Mouse (Mus musculus) stomach, embryonic 16.5 days (tissue): ENCODE data around the gene Trim12a. TPM values are rescaled to one million over a fixed set of nuclear protein-coding genes. Genes with fewer than 3 reads are reported as not detected.
A peak's percentile ranks its signal among the peaks of the same experiment; 100 is the strongest.
"Not testable (repeated sequence)": the region's sequence is repeated elsewhere in the genome, so short reads cannot be mapped to it uniquely, and the experiment has no call there.

Source experiments
- ATAC-seq: fragments of 200-750 bp; cut with Nextera tagmentation; 2 replicates; pipeline ENCODE4 v1.8.0; 2017; ENCODE audit warnings: moderate number of reproducible peaks, moderate TSS enrichment; ENCODE audit not compliant: insufficient read depth, low FRiP score
- H3K27ac ChIP-seq: fragments of 300-500 bp; sonication (generic); 2 replicates; pipeline ENCODE4 v1.5.1; 2014; ENCODE audit warnings: low read length
- H3K27me3 ChIP-seq: fragments of 300-500 bp; sonication (generic); 2 replicates; pipeline ENCODE4 v1.6.1; 2014; ENCODE audit warnings: low read length, control low read depth, mixed read lengths; ENCODE audit not compliant: control insufficient read depth, insufficient read depth
- H3K36me3 ChIP-seq: fragments of 300-500 bp; sonication (generic); 2 replicates; pipeline ENCODE4 v1.6.1; 2014; ENCODE audit warnings: low read length; ENCODE audit not compliant: control insufficient read depth, insufficient read depth
- H3K4me1 ChIP-seq: fragments of 300-500 bp; sonication (generic); 2 replicates; pipeline ENCODE4 v1.6.1; 2014; ENCODE audit warnings: low read length, control low read depth, mixed read lengths; ENCODE audit not compliant: control insufficient read depth, insufficient read depth
- H3K4me2 ChIP-seq: fragments of 300-500 bp; sonication (generic); 2 replicates; pipeline ENCODE4 v1.6.1; 2014; ENCODE audit warnings: low read depth, low read length, mixed read lengths
- H3K4me3 ChIP-seq: fragments of 300-500 bp; sonication (generic); replicated peaks from 2 replicates; pipeline ENCODE4 v1.5.1; 2014; ENCODE audit warnings: mild to moderate bottlenecking, low read length
- H3K9ac ChIP-seq: fragments of 300-500 bp; sonication (generic); 2 replicates; pipeline ENCODE4 v1.6.1; 2014; ENCODE audit warnings: low read length
- H3K9me3 ChIP-seq: fragments of 300-500 bp; sonication (generic); replicated peaks from 2 replicates; pipeline ENCODE4 v1.6.1; 2016; ENCODE audit warnings: low read length, control low read depth; ENCODE audit not compliant: control insufficient read depth
- WGBS: fragments of 180-500 bp; shearing (Covaris S2); extraction: QIAGEN DNeasy Blood & Tissue Kit; methylation state at CpG from one replicate; pipeline ENCODE4 v1.1.7; 2014; 5-methylcytosine and 5-hydroxymethylcytosine counted together
- polyA plus RNA-seq: library from polyadenylated mRNA; unstranded; fragments of >200 nt; fragmentation: Nextera tagmentation; extraction: Ambion mirVana; gene quantifications from 2 replicates; pipeline ENCODE4 v1.2.1, GENCODE M21; 2015

Trim12a gene
- polyA plus RNA-seq = 5.3 and 6.1 TPM in 2 replicates

DNA sequence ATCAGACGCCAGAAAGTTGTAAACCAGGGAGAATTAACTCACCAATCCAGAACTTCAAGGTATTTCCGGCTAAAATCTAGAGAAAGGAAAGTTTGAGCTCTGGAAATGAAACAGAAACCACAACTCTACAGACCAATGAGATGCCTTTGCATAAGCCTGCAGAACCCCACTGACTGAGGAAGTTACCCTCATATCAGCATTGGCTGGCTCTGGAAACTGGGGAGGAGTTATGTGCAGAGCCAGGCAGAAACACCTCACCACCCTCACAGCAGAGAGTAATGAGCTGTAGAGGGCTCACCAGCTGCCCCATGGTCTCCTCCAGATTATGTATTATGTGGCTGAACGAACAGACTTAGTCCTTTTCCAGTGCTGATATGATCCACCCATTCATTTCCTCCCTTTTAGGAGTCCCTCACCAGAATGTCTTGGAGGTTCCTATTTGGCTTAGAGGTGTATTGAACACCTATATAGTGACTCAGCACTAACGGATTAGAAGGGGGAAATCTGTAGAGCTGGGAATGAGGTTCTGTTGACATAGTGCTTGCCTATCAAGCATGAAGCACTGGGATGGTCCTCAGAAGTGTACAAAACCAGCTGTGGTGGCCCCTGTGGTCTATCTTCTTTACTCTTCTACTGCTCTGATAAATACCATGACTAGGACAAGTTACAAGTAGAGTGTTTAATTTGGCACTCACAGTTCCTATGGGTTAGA is at the start of gene Trim12a:
Gene Trim12a, minus strand, starts transcription at position 98 of the 712 bp plus-strand sequence.
- Histone ChIP-seq H3K4me3 (peak within 1 kb of the TSS; percentile 55), H3K4me2 (peak within 1 kb of the TSS; percentile 51), H3K9ac (peak within 1 kb of the TSS; percentile 64), H3K27ac (peak within 1 kb of the TSS; percentile 18; the same call in 1 of the 2 replicates)
- H3K4me1 ChIP-seq, H3K27me3 ChIP-seq, H3K36me3 ChIP-seq, H3K9me3 ChIP-seq: not testable (repeated sequence)
- WGBS = 15% methylated on average over 4 of the region's 4 CpGs
- ATAC-seq = peak; percentile 92

DNA sequence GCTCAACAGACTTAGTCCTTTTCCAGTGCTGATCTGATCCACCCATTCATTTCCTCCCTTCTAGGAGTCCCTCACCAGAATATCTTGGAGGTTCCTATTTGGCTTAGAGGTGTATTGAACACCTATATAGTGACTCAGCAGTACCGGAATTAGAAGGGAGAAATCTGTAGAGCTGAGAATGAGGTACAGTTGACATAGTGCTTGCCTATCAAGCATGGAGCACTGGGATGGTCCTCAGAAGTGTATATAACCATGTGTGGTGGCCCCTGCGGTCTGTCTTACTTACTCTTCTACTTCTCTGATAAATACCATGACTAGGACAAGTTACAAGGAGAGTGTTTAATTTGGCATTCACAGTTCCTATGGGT is 38.3 kb upstream of the Trim12a start:
- Histone ChIP-seq H3K36me3 (no peaks in the 10 kb centered on the region), H3K4me2 (peak overlapping the region; percentile 54; the same call in 1 of the 2 replicates), H3K4me3 (peak overlapping the region; percentile 45), H3K27me3 (no peaks in the 10 kb centered on the region), H3K4me1 (no peaks in the 10 kb centered on the region), H3K27ac (no peak overlapping the region), H3K9ac (peak overlapping the region; percentile 10; the same call in 1 of the 2 replicates), H3K9me3 (no peaks in the 10 kb centered on the region)
- no peak; the same call in 1 of the 2 replicates for ATAC-seq
- WGBS = 65% methylated on average over 2 of the region's 2 CpGs

DNA sequence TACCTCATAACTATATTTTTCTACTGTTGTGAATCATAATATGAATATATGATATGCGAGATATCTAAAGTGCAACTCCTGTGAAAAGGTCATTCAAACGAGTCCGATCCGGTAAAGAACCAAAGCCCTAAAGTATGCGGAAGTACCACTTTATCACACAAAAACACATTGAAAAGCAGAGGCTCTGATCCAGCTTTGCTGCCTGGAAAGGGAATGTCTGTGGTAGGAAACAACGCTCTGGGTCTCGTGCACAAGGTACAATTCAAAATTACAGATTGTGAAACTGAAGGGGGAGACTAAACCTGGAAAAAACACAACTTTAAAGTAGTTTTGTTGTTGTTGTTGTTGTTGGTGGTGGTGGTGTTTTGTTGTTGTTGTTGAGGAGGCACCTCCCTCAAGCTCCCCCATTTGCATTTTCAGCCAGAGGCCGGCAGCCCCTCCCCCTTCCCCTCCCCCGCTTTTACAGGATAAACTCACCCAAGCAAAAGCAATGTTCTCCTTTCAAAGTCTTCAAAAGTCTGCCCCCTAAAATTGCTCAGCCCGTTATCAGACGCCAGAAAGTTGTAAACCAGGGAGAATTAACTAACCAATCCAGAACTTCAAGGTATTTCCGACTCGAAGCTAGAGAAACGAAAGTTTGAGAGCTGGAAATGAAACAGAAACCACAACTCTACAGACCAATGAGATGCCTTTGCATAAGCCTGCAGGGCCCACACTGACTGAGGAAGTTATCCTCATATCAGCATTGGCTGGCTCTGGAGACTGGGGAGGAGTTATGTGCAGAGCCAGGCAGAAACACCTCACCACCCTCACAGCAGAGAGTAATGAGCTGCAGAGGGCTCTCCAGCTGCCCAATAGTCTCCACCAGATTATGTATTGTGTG is 37.7 kb upstream of the Trim12a start, which contains the start of gene Trim12c:
Gene Trim12c, minus strand, starts transcription at position 646 of the 883 bp plus-strand sequence.
- no peaks in the 10 kb centered on the region for H3K9me3 ChIP-seq
- H3K9ac ChIP-seq = peak within 1 kb of the TSS; percentile 17; the same call in 1 of the 2 replicates
- peak within 1 kb of the TSS; percentile 54 for H3K4me2 ChIP-seq
- H3K4me1 ChIP-seq = no peaks in the 10 kb centered on the region
- peak; percentile 100 for ATAC-seq
- no peaks in the 10 kb centered on the region for H3K36me3 ChIP-seq
- WGBS = 2% methylated on average over 14 of the region's 14 CpGs
- H3K27ac ChIP-seq = no peak within 1 kb of the TSS
- H3K27me3 ChIP-seq = no peaks in the 10 kb centered on the region
- peak within 1 kb of the TSS; percentile 45 for H3K4me3 ChIP-seq

DNA sequence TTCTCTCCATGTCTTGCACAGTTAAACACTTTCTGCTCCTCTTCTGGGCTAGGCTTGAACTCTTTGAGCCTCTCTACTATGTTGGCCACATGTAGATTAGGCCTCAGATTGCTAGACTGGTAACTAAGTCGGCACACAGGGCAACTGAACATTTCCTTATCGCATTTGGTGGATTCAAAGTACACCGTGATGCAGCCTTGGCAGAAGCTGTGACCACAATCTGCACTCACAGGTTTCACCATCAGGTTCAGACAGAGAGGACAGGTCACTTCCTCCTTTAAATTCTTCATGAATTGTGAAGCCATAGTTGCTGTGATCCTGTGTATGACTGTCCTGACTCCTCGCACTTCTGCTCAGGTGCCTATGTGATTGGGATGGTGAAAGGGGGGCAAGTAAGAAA is 32.8 kb upstream of the Trim12a start:
- whole genome bisulfite sequencing = 89% methylated on average over 4 of the region's 4 CpGs
- ATAC-seq, H3K4me2 ChIP-seq, H3K4me3 ChIP-seq, H3K36me3 ChIP-seq, H3K27me3 ChIP-seq, H3K4me1 ChIP-seq, H3K9me3 ChIP-seq, H3K9ac ChIP-seq, H3K27ac ChIP-seq: not testable (repeated sequence)

DNA sequence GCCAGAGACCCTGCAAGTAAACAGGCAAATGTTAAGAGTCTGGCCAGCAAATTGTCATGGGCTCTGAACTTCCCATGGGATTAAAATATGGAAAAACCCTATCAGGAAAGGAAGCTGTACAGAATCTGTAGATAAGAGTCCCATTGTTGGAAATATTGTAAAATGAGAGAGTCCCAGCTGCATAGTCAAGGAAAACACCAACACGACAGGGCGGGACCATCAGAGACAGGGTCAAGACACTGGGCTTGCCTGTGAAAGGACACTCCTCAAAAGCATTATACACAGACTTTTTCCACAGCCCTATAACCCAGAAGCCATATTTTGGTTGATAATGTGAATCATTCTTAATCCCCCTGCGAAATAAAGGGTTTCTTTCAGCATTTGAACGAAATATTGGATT is 25.5 kb upstream of the Trim12a start:
- not testable (repeated sequence) for H3K9ac ChIP-seq, H3K27ac ChIP-seq, H3K4me1 ChIP-seq, H3K9me3 ChIP-seq, H3K27me3 ChIP-seq, H3K36me3 ChIP-seq, H3K4me3 ChIP-seq, H3K4me2 ChIP-seq, ATAC-seq
- 91% methylated on average over 2 of the region's 4 CpGs for WGBS

DNA sequence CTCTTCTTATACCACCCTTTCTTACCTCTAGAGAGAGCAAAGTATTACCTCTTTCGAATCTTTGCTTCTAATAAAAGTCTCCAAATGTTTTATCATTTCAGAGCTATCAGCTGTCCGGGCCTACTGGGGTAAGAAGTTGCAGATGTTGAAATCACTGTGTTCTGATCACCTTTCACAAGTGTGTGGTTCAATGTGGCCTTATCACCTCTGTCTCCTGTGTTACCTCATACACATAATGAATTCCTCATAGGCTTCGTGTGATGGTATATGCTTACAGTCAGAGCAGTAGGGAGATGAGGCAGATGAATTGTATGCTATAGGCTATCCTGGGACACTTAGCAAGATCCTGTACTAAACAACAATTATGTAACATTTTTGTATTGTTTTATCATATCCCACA is 20.3 kb upstream of the Trim12a start:
- not testable (repeated sequence) for ATAC-seq, H3K4me1 ChIP-seq, H3K36me3 ChIP-seq, H3K4me2 ChIP-seq, H3K27me3 ChIP-seq, H3K9ac ChIP-seq, H3K9me3 ChIP-seq, H3K27ac ChIP-seq, H3K4me3 ChIP-seq
- WGBS = 83% methylated on average over 3 of the region's 3 CpGs

DNA sequence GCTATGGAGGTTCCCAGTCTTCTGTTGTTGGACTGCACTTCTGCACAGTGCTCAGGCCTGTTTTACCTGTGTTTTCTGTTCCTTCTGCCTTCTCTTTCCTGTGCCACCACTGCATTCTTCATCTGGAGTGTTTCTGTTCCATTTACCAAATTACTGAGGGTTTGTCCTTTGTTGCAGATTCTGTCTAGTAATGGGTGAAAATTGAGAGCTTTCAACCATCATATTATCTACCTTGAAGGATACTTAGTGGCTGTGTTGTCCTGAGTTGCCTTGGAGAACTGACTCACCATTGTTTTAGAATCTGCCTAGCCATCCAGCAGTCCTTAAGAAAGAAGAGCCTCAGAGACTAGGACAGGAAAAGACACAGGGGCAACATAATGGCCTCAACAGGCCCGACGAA is 13.9 kb upstream of the Trim12a start, which contains the start of gene Trim34b:
Gene Trim34b, plus strand, starts transcription at position 301 of the 400 bp plus-strand sequence.
- not testable (repeated sequence) for H3K4me2 ChIP-seq, ATAC-seq
- WGBS = 92% methylated on average over 2 of the region's 2 CpGs

DNA sequence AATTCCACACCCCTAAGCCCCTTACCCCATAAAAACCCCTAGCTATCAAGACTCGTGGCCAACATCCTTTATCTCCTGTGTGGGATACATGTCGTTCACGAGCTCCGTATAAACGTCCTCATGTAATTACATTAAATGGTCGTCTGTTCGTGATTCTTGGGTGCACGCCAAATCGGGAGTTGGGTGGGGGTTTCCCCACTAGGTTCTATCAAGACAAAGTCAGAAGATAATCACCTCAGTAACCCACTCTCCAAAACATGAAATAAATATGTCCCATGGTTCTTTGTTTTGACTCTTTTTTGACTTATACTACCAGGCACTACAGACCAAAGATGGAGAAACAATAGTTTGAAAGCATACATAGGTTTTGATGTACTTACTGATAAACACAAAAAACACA is 6.8 kb upstream of the Trim12a start:
- WGBS = 57% methylated on average over 9 of the region's 9 CpGs
- no peaks in the 10 kb centered on the region for H3K36me3 ChIP-seq
- ATAC-seq = no peak

More for the DNA sequence above, 13.9 kb upstream of the Trim12a start, which contains the start of gene Trim34b:
- H3K36me3 ChIP-seq, H3K9me3 ChIP-seq, H3K4me1 ChIP-seq, H3K27me3 ChIP-seq, H3K9ac ChIP-seq, H3K4me3 ChIP-seq, H3K27ac ChIP-seq: not testable (repeated sequence)

More for the DNA sequence above, 6.8 kb upstream of the Trim12a start:
- H3K27me3 ChIP-seq = no peaks in the 10 kb centered on the region
- H3K4me3 ChIP-seq = no peak overlapping the region
- no peak overlapping the region for H3K27ac ChIP-seq
- H3K4me2 ChIP-seq = no peak overlapping the region
- no peaks in the 10 kb centered on the region for H3K4me1 ChIP-seq
- H3K9me3 ChIP-seq = no peaks in the 10 kb centered on the region
- no peak overlapping the region for H3K9ac ChIP-seq
